Mouse (Mus musculus): ENCODE data around the gene Maea.

DNA sequence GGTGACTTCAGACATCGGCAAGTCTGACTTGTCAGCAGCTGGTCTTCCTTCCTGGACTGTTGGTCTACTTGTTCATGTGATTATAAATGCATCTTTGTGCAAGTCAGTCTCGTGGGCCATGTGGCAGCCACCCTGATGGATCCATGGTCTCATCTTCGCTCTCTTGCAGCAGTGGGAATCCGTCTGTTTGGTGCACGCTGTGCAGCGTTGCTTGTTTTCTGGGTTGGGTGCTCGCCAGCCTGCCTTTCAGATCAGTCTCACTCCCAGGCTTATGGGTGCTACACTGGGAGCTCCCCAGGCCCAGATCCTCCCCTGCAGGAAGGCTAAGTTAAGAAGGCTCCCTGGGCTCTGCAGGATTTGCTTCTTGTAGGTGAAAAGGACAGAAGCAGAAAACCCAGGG lies 61.5 kb downstream of the Maea start:
- TF ChIP-seq CTCF (IDR thresholded peaks at IDR 0.05; ENCODE audit: insufficient read depth, low read depth, low read length) (no peak), POLR2A (IDR thresholded peaks at IDR 0.05; ENCODE audit: insufficient read depth, low read depth, low read length) (no peak)
